11 mouse cellular contexts compared by ENCODE assay signal in the genomic region with DNA sequence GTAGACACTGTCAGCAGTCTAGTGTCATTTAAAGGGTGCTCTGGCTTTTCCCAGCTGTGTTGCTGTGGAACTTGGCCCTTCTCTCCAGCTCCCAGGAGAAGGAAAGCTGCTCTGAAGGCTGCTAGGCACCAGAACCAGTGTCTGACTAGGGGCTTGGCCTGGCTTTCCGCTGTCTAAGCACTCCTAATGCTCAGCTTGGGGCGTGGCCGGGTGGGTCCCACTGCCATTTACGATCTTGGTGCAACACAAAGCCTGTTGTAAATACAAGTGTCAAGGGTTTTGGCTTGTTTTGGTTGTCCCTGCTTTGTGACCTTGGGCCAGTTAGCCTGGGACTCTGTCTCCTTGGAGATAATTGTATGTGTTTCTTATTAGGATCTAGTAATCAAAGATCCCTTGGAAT. TPM values are rescaled to one million over a fixed set of nuclear protein-coding genes. Genes with fewer than 3 reads are reported as not detected.
A peak's percentile ranks its signal among the peaks of the same experiment; 100 is the strongest.
DNase-seq lines count a peak whose midpoint lies in the region; ATAC-seq and TF ChIP-seq lines count a peak whose summit lies in the region.
"Had no signal": no experiment of that assay in that cellular context is flagged by ENCODE, and none has a peak within 500 bp of the region (broad histone marks: within the 10 kb centered on the region; RNA-seq: fewer than 3 reads in every experiment).

No protein-coding gene starts in this region.

- peak; percentile 89 for TF ChIP-seq EP300 in ES-Bruce4 (IDR thresholded peaks at IDR 0.05; ENCODE audit: insufficient read depth, low read depth, low read length)

- ATAC-seq in kidney, embryonic 15.5 days (replicated peaks; ENCODE audit: low FRiP score): no peak
- ATAC-seq in limb, embryonic 15.5 days (ENCODE audit: insufficient number of reproducible peaks, low FRiP score, low TSS enrichment, low read depth): no peak
- ATAC-seq: forebrain, postnatal 0 days had no signal

- intact Hi-C loops in left cerebral cortex, adult 2 months (cut with DNase I): no loop called here

- no peak overlapping the region for H3K4me3 ChIP-seq in kidney, embryonic 15.5 days (replicated peaks)
- H3K4me3 ChIP-seq in ES-Bruce4 (ENCODE audit: low read depth, low read length): no peak overlapping the region
- H3K4me3 ChIP-seq in limb, embryonic 15.5 days: no peak overlapping the region
- no peak overlapping the region for H3K4me3 ChIP-seq in left cerebral cortex, adult 2 months
- H3K4me3 ChIP-seq: hindbrain, embryonic 10.5 days had no signal

- no peaks in the 10 kb centered on the region for H3K9me3 ChIP-seq in kidney, embryonic 15.5 days (replicated peaks)
- no peaks in the 10 kb centered on the region for H3K9me3 ChIP-seq in ES-Bruce4 (replicated peaks; ENCODE audit: control insufficient read depth, insufficient read depth, low read length, poor library complexity, severe bottlenecking)
- no peaks in the 10 kb centered on the region for H3K9me3 ChIP-seq in limb, embryonic 15.5 days
- H3K9me3 ChIP-seq: hindbrain, embryonic 10.5 days had no signal

- DNase-seq in kidney, adult 8-10 months: no peak
- DNase-seq in MN1 (ENCODE audit: low spot score) (peak; percentile 53), adipocyte (ENCODE audit: low spot score) (no peak)
- no peak for DNase-seq in left cerebral cortex, adult 2 months (ENCODE audit: extremely low spot score in 1 of 2, low spot score in 2 of 2)
- DNase-seq: forebrain, postnatal 0 days; spleen, adult 18-20 months; thymus, postnatal 4 days had no signal

- H3K4me2 ChIP-seq in kidney, embryonic 15.5 days: no peak overlapping the region
- H3K4me2 ChIP-seq in limb, embryonic 15.5 days: no peak overlapping the region

- peaks cover 45% of the 10 kb centered on the region for H3K4me1 ChIP-seq in kidney, embryonic 15.5 days
- H3K4me1 ChIP-seq in ES-Bruce4 (ENCODE audit: control insufficient read depth, insufficient read depth, low read length): peaks cover 8% of the 10 kb centered on the region
- peaks cover 59% of the 10 kb centered on the region for H3K4me1 ChIP-seq in limb, embryonic 15.5 days

- H3K27me3 ChIP-seq in kidney, embryonic 15.5 days: no peaks in the 10 kb centered on the region
- no peaks in the 10 kb centered on the region for H3K27me3 ChIP-seq in ES-Bruce4 (ENCODE audit: control insufficient read depth, insufficient read depth, low read length, poor library complexity, severe bottlenecking)
- no peaks in the 10 kb centered on the region for H3K27me3 ChIP-seq in limb, embryonic 15.5 days

- no peak for TF ChIP-seq CTCF in ES-Bruce4 (IDR thresholded peaks at IDR 0.05; ENCODE audit: low read depth, low read length)
- TF ChIP-seq CTCF in left cerebral cortex, adult 2 months (IDR thresholded peaks at IDR 0.05): no peak

- no peaks in the 10 kb centered on the region for H3K36me3 ChIP-seq in kidney, embryonic 15.5 days
- no peaks in the 10 kb centered on the region for H3K36me3 ChIP-seq in ES-Bruce4 (ENCODE audit: control insufficient read depth, insufficient read depth, low read length, poor library complexity, severe bottlenecking)
- H3K36me3 ChIP-seq in limb, embryonic 15.5 days: no peaks in the 10 kb centered on the region
- H3K36me3 ChIP-seq: hindbrain, embryonic 10.5 days had no signal

- H3K27ac ChIP-seq in kidney, embryonic 15.5 days: peak overlapping the region; percentile 14; the same call in 1 of the 2 replicates
- peak overlapping the region; percentile 67 for H3K27ac ChIP-seq in ES-Bruce4 (ENCODE audit: insufficient read depth, low read length)
- peak overlapping the region; percentile 54 for H3K27ac ChIP-seq in limb, embryonic 15.5 days
- H3K27ac ChIP-seq in left cerebral cortex, adult 2 months: no peak overlapping the region
- H3K27ac ChIP-seq: hindbrain, embryonic 10.5 days had no signal

- 27% methylated on average over 4 of the region's 4 CpGs for WGBS in kidney, embryonic 15.5 days
- WGBS in limb, embryonic 15.5 days: 32% methylated on average over 4 of the region's 4 CpGs

- TF ChIP-seq POLR2A in ES-Bruce4 (IDR thresholded peaks at IDR 0.05; ENCODE audit: insufficient read depth, low read length): no peak

- no peak overlapping the region for H3K9ac ChIP-seq in kidney, embryonic 15.5 days
- no peak overlapping the region for H3K9ac ChIP-seq in ES-Bruce4 (ENCODE audit: low read depth, poor library complexity, severe bottlenecking)
- no peak overlapping the region for H3K9ac ChIP-seq in limb, embryonic 15.5 days
- H3K9ac ChIP-seq: forebrain, postnatal 0 days had no signal

RNA-seq across cellular contexts. Expression of a gene that starts 30.7 kb away (rescaled TPM):
- 65.1 and 75.7 TPM in 2 replicates for polyA plus RNA-seq in kidney, embryonic 15.5 days (2015; fragmentation: Nextera tagmentation; extraction: Ambion mirVana)
- polyA plus RNA-seq in ES-Bruce4 (2011; ENCODE audit: insufficient read depth, insufficient read length, low read depth, missing spikeins): 37.5 and 40.6 TPM in 2 replicates
- polyA plus RNA-seq in limb, embryonic 15.5 days (2015; fragmentation: Nextera tagmentation; extraction: Ambion mirVana): 59.0 and 60.9 TPM in 2 replicates
- 10 to 100 TPM; 45.6 to 51.1 TPM for total RNA-seq in left cerebral cortex, adult 2 months (2021)

RNA-seq across cellular contexts. Expression of a gene that starts 31.2 kb away (rescaled TPM):
- polyA plus RNA-seq in kidney, embryonic 15.5 days (2015; fragmentation: Nextera tagmentation; extraction: Ambion mirVana): 12.4 and 14.4 TPM in 2 replicates
- polyA plus RNA-seq in ES-Bruce4 (2011; ENCODE audit: insufficient read depth, insufficient read length, low read depth, missing spikeins): 20.9 and 23.7 TPM in 2 replicates
- 12.3 and 13.0 TPM in 2 replicates for polyA plus RNA-seq in limb, embryonic 15.5 days (2015; fragmentation: Nextera tagmentation; extraction: Ambion mirVana)
- 10 to 100 TPM; 36.6 to 54.9 TPM for total RNA-seq in left cerebral cortex, adult 2 months (2021)
